Mouse (Mus musculus) heart, postnatal 14 days (tissue): ENCODE results near the gene Ankmy2. TPM values are rescaled to one million over a fixed set of nuclear protein-coding genes. Genes with fewer than 3 reads are reported as not detected.

Experiments
- DNase-seq, 2 experiments: peaks; one replicate each; pipeline ENCODE4 v3.0.0; 2021 to 2022
- intact Hi-C: fragments of 180-260 bp; cut with DNase I; formaldehyde crosslinking; loops from one replicate; pipeline ENCODE4 v1.15.1; 2025
- total RNA-seq, 2 experiments: library from RNA; stranded (reverse); gene quantifications; 2 replicates each; pipeline ENCODE4 v1.2.3; 2021

The Ankmy2 gene
- total RNA-seq, 2 experiments from 2014 or later, result 16.9 to 20.5 TPM

GRCm38 (mm10) chr12:36216905-36217304, 60.0 kb downstream of the Ankmy2 start:
- intact Hi-C loops, result loop anchor here (10.0 kb wide), 2 partner anchors 488 to 1228 kb away; no protein-coding TSS in a partner anchor
- DNase-seq, result no peak

- intact Hi-C loops, result no loop called here
- DNase-seq, result no peak
These were observed 67.5 kb downstream of the Ankmy2 start for GRCm38 (mm10) chr12:36224392-36224791.

- intact Hi-C loops, result no loop called here
These were observed 74.5 kb downstream of the Ankmy2 start for GRCm38 (mm10) chr12:36231386-36231785.

GRCm38 (mm10) chr12:36241171-36241570, 84.3 kb downstream of the Ankmy2 start:
- intact Hi-C loops, result no loop called here
- DNase-seq, result no peak

More at GRCm38 (mm10) chr12:36231386-36231785, 74.5 kb downstream of the Ankmy2 start:
- DNase-seq, result no peak

Other genes with a start within 250 kb of the Ankmy2 start
- not detected for gene Agr3, start 231.5 kb upstream of the Ankmy2 start, total RNA-seq
- gene Agr2, start 164.2 kb upstream of the Ankmy2 start, total RNA-seq, result not detected
- 10 to 100 TPM; 73.1 TPM for gene Tspan13, start 114.6 kb upstream of the Ankmy2 start, total RNA-seq
- gene Bzw2, start 966 bp downstream of the Ankmy2 start, total RNA-seq, result 100 to 1,000 TPM; 146 to 148 TPM
- not detected for gene Lrrc72, start 96.3 kb downstream of the Ankmy2 start, total RNA-seq
- under 1 TPM; 0.24 to 0.45 TPM for gene Sostdc1, start 157.0 kb downstream of the Ankmy2 start, total RNA-seq
- gene Ispd, start 224.3 kb downstream of the Ankmy2 start, total RNA-seq, result 1 to 10 TPM; 6.7 to 7.0 TPM
- gene D630036H23Rik, start 225.1 kb downstream of the Ankmy2 start, total RNA-seq, result 1 to 10 TPM in 1 of 2 experiments, under 1 TPM in 1; 0.95 to 1.6 TPM